Mouse (Mus musculus): ENCODE data around the gene Pbx2. TPM values are rescaled to one million over a fixed set of nuclear protein-coding genes. Genes with fewer than 3 reads are reported as not detected.

The Pbx2 gene
- total RNA-seq, 2 experiments from 2014 or later: 66.9 to 69.5 TPM

DNA sequence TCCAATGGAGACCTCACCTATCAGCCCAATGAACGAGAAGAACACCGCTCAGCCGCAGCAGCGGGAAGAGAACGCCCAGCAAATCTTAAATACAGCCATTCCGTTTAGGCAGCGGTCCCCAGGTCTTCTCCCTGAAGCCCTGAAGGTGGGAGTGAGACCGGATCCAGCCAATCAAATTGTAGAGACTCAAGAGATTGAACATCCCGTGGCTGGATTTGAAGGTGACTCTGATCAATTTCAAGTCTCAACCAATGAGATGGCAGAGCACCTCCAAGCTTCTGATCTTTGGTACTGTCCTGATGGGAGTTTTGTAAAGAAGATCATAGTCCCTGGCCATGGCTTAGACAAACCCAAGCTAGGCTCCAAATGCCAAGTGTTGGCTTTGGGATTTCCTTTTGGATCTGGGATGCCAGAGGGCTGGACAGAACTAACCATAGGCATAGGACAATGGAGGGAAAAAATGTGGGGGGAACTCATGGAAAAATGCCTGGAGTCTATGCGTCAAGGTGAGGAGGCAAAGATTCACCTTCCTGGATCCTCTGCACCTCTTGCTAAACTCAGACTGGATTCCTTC is 54.3 kb downstream of the Pbx2 start:
- TF ChIP-seq CTCF (conservative IDR thresholded peaks at IDR 0.05): no peak
- Histone ChIP-seq H3K4me3 (peak overlapping the region; percentile 76), H3K27ac (peak overlapping the region; percentile 91)
- DNase-seq (ENCODE audit: low spot score in 2 of 2): no peak

DNA sequence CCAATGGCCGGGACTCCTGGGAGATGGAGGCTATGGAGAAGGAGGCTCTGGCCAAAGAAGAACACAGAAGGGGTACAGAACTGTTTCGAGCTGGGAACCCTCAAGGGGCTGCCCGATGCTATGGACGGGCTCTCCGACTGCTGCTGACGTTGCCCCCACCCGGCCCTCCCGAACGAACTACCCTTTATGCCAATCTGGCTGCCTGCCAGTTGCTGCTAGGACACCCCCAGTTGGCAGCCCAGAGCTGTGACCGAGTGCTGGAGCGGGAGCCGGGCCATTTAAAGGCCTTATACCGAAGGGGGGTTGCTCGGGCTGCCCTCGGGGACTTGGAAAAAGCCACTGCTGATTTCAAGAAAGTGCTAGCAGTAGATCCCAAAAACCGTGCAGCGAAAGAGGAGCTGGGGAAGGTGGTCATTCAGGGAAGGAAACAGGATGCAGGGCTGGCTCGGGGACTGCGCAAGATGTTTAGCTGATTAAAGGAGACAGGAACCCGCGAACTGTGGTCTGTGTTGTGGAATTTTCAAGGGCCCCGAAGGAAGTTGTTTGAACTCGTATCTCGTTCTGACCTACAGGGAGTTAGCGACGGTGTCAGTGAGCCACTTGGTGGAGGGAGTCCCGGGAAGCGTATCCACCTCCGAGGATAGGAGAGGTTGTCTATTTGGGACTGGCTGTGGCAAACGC is 54.9 kb downstream of the Pbx2 start:
- Histone ChIP-seq H3K4me3 (peak overlapping the region; percentile 76), H3K27ac (peak overlapping the region; percentile 9; the same call in 1 of the 2 replicates)
- TF ChIP-seq CTCF (conservative IDR thresholded peaks at IDR 0.05): no peak
- no peak for DNase-seq (ENCODE audit: low spot score in 2 of 2)

Other genes with a start within 250 kb of the Pbx2 start
- under 1 TPM; 0.51 to 0.76 TPM for gene Btnl2, start 236.4 kb upstream of the Pbx2 start, total RNA-seq (2021)
- gene Btnl1, start 214.1 kb upstream of the Pbx2 start, total RNA-seq (2021): not detected
- gene BC051142, start 192.4 kb upstream of the Pbx2 start, total RNA-seq (2021): 1 to 10 TPM; 4.1 to 7.2 TPM
- gene Btnl4, start 113.9 kb upstream of the Pbx2 start, total RNA-seq (2021): not detected
- not detected for gene Btnl6, start 73.9 kb upstream of the Pbx2 start, total RNA-seq (2021)
- gene Notch4, start 27.0 kb upstream of the Pbx2 start, total RNA-seq (2021): 10 to 100 TPM; 11.0 to 15.9 TPM
- gene Gpsm3, start 1.5 kb upstream of the Pbx2 start, total RNA-seq (2021): 1 to 10 TPM; 2.4 to 2.5 TPM
- under 1 TPM; 0.79 to 0.83 TPM for gene Ager, start 6.6 kb downstream of the Pbx2 start, total RNA-seq (2021)
- 10 to 100 TPM; 72.1 to 80.3 TPM for gene Rnf5, start 12.4 kb downstream of the Pbx2 start, total RNA-seq (2021)
- gene Agpat1, start 13.0 kb downstream of the Pbx2 start, total RNA-seq (2021): 100 to 1,000 TPM; 153 to 160 TPM
- gene Egfl8, start 24.7 kb downstream of the Pbx2 start, total RNA-seq (2021): 1 to 10 TPM; 1.7 to 2.4 TPM
- gene Ppt2, start 37.2 kb downstream of the Pbx2 start, total RNA-seq (2021): 10 to 100 TPM; 46.8 to 55.8 TPM
- gene Prrt1, start 38.3 kb downstream of the Pbx2 start, total RNA-seq (2021): 100 to 1,000 TPM; 276 to 305 TPM
- 10 to 100 TPM; 16.2 to 18.8 TPM for gene Fkbpl, start 53.5 kb downstream of the Pbx2 start, total RNA-seq (2021)
- gene Atf6b, start 55.9 kb downstream of the Pbx2 start, total RNA-seq (2021): 10 to 100 TPM; 92.0 to 93.2 TPM
- 10 to 100 TPM; 10.9 to 11.0 TPM for gene Tnxb, start 79.3 kb downstream of the Pbx2 start, total RNA-seq (2021)
- gene C4b, start 152.6 kb downstream of the Pbx2 start, total RNA-seq (2021): 10 to 100 TPM; 27.2 to 28.7 TPM
- under 1 TPM in 1 of 2 experiments, not detected in 1; 0.42 TPM for gene Cyp21a1, start 213.3 kb downstream of the Pbx2 start, total RNA-seq (2021)
- gene Stk19, start 245.7 kb downstream of the Pbx2 start, total RNA-seq (2021): 10 to 100 TPM; 55.5 to 61.3 TPM
- gene Dxo, start 245.8 kb downstream of the Pbx2 start, total RNA-seq (2021): 10 to 100 TPM; 39.7 to 42.3 TPM